Mouse (Mus musculus) liver, embryonic 15.5 days (tissue): ENCODE data around the gene Wdr90. TPM values are rescaled to one million over a fixed set of nuclear protein-coding genes. Genes with fewer than 3 reads are reported as not detected.

Source experiments
- ATAC-seq: fragments of 200-750 bp; cut with Nextera tagmentation; 2 replicates; pipeline ENCODE4 v1.8.0; 2017; ENCODE audit warnings: moderate number of reproducible peaks, mild to moderate bottlenecking, moderate library complexity; ENCODE audit not compliant: insufficient read depth
- H3K27ac ChIP-seq: fragments of 300-500 bp; sonication (generic); replicated peaks from 2 replicates; pipeline ENCODE4 v1.5.1; 2015; ENCODE audit warnings: mild to moderate bottlenecking, inconsistent platforms
- H3K27me3 ChIP-seq: fragments of 300-500 bp; sonication (generic); 2 replicates; pipeline ENCODE4 v1.6.1; 2015; ENCODE audit warnings: mild to moderate bottlenecking, inconsistent platforms
- H3K36me3 ChIP-seq: fragments of 300-500 bp; sonication (generic); replicated peaks from 2 replicates; pipeline ENCODE4 v1.6.1; 2015; ENCODE audit warnings: moderate library complexity, mild to moderate bottlenecking, inconsistent platforms
- H3K4me1 ChIP-seq: fragments of 300-500 bp; sonication (generic); replicated peaks from 2 replicates; pipeline ENCODE4 v1.6.1; 2015; ENCODE audit warnings: inconsistent platforms
- H3K4me2 ChIP-seq: fragments of 300-500 bp; sonication (generic); 2 replicates; pipeline ENCODE4 v1.6.1; 2015; ENCODE audit warnings: moderate library complexity, mild to moderate bottlenecking, inconsistent platforms
- H3K4me3 ChIP-seq: fragments of 300-500 bp; sonication (generic); replicated peaks from 2 replicates; pipeline ENCODE4 v1.5.1; 2015; ENCODE audit warnings: mild to moderate bottlenecking, inconsistent platforms
- H3K9ac ChIP-seq: fragments of 300-500 bp; sonication (generic); 2 replicates; pipeline ENCODE4 v1.6.1; 2015; ENCODE audit warnings: moderate library complexity, mild to moderate bottlenecking, inconsistent platforms
- H3K9me3 ChIP-seq: fragments of 300-500 bp; sonication (generic); replicated peaks from 2 replicates; pipeline ENCODE4 v1.6.1; 2016; ENCODE audit warnings: inconsistent platforms
- WGBS: fragments of 180-500 bp; shearing (Covaris S2); methylation state at CpG from one replicate; pipeline ENCODE4 v1.1.7; 2015; ENCODE audit warnings: mixed read lengths; ENCODE audit not compliant: insufficient replicate concordance; 5-methylcytosine and 5-hydroxymethylcytosine counted together
- polyA plus RNA-seq: library from polyadenylated mRNA; unstranded; fragments of >200 nt; fragmentation: Nextera tagmentation; extraction: Ambion mirVana; gene quantifications from 2 replicates; pipeline ENCODE4 v1.2.1, GENCODE M21; 2015

Wdr90 gene
- 8.1 and 9.3 TPM in 2 replicates for polyA plus RNA-seq

GRCm38 (mm10) chr17:25860832-25861703 lies at the start of gene Wdr90:
Gene Wdr90 (minus strand): TSS chr17:25861501.
- whole genome bisulfite sequencing: 4% methylated on average over 65 of the region's 65 CpGs
- peak within 1 kb of the TSS; percentile 80 for H3K4me3 ChIP-seq
- H3K9ac ChIP-seq: peak within 1 kb of the TSS; percentile 75
- H3K4me1 ChIP-seq: peaks cover 39% of the 10 kb centered on the region
- no peaks in the 10 kb centered on the region for H3K9me3 ChIP-seq
- peak; percentile 85 for ATAC-seq
- no peaks in the 10 kb centered on the region for H3K27me3 ChIP-seq
- peak within 1 kb of the TSS; percentile 68 for H3K27ac ChIP-seq
- H3K4me2 ChIP-seq: peak within 1 kb of the TSS; percentile 98
- peaks cover 20% of the 10 kb centered on the region for H3K36me3 ChIP-seq

DNA sequence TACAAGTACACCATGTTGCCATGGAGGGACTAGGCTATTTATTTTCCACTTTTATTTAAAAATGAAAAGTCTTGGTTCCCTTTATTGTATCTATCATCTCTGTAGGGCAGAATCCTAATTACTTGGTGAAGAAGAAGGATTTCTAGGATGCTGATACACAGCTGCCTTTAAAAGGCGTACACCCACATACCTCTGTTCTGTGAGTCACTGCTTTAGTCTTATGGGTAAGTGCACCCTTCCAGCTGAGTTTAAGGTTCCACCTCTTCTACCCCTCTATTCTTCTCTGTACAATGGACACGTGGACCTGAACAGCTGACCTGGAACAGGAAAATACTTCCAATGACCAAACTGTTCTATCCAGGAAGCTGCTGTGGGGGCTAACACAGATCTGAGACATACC lies 46.3 kb upstream of the Wdr90 start:
- WGBS: 68% methylated on average over 2 of the region's 2 CpGs
- peaks cover 12% of the 10 kb centered on the region for H3K4me1 ChIP-seq
- no peaks in the 10 kb centered on the region for H3K36me3 ChIP-seq
- no peak for ATAC-seq
- H3K4me2 ChIP-seq: no peak overlapping the region
- H3K27me3 ChIP-seq: no peaks in the 10 kb centered on the region
- no peaks in the 10 kb centered on the region for H3K9me3 ChIP-seq
- no peak overlapping the region for H3K4me3 ChIP-seq
- no peak overlapping the region for H3K9ac ChIP-seq
- no peak overlapping the region for H3K27ac ChIP-seq

DNA sequence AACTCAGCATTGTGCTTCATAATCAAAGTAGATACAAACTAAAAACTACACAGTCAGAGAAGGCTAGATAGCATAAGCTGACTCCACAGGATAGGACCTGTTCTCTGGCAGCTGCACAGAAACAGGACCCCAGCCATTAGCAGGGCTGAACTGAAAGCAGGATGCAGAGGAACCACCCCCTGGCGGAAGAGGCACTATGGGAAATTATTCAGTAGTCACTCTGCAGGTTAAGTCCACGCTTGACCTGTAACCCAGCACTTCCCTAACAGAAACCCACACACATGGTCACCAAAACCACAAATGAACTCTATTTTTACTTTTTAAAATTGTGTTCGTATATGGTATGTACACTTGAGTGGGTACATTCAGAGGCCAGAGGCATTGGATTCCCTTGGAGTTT lies 41.8 kb upstream of the Wdr90 start:
- Histone ChIP-seq H3K27me3 (no peaks in the 10 kb centered on the region), H3K9ac (no peak overlapping the region), H3K36me3 (peaks cover 4% of the 10 kb centered on the region), H3K27ac (no peak overlapping the region), H3K4me1 (no peaks in the 10 kb centered on the region), H3K4me2 (no peak overlapping the region), H3K4me3 (no peak overlapping the region), H3K9me3 (no peaks in the 10 kb centered on the region)
- no peak for ATAC-seq
- 39% methylated on average over 3 of the region's 3 CpGs for WGBS

DNA sequence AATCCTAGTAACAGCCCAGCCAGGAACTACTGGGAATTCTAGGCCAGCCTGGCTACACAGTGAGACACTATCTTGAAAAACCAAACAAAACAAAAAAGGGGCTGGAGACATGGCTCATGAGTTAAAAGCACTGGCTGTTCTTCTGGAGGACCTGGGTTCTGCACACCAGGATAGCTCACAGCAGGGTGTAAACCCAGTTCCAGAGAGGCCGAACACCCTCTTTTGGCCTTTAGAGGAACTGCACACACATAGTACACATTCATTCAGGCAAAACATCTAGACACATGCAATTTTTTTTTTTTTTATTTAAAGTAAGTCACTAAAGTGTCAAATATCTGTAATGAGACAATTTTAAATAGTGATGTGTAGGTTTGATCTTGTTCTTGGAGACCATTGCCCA lies 38.9 kb upstream of the Wdr90 start:
- Histone ChIP-seq H3K36me3 (peaks cover 4% of the 10 kb centered on the region), H3K9me3 (no peaks in the 10 kb centered on the region), H3K4me3 (no peak overlapping the region), H3K27me3 (no peaks in the 10 kb centered on the region), H3K27ac (no peak overlapping the region), H3K4me1 (peaks cover 5% of the 10 kb centered on the region; the same call in 1 of the 2 replicates), H3K9ac (no peak overlapping the region), H3K4me2 (no peak overlapping the region)
- WGBS: 81% methylated on average over 1 of the region's 1 CpGs
- no peak for ATAC-seq

- Histone ChIP-seq H3K27me3 (no peaks in the 10 kb centered on the region), H3K4me2 (no peak overlapping the region), H3K9me3 (no peaks in the 10 kb centered on the region), H3K36me3 (peaks cover 4% of the 10 kb centered on the region), H3K4me3 (no peak overlapping the region), H3K9ac (no peak overlapping the region), H3K27ac (no peak overlapping the region), H3K4me1 (peaks cover 5% of the 10 kb centered on the region; the same call in 1 of the 2 replicates)
- no peak for ATAC-seq
- WGBS: 75% methylated on average over 12 of the region's 12 CpGs
Observed at GRCm38 (mm10) chr17:25895891-25896290, 34.6 kb upstream of the Wdr90 start.

- no peak for ATAC-seq
- Histone ChIP-seq H3K9me3 (no peaks in the 10 kb centered on the region), H3K9ac (no peak overlapping the region), H3K4me3 (no peak overlapping the region), H3K4me1 (peaks cover 5% of the 10 kb centered on the region; the same call in 1 of the 2 replicates), H3K36me3 (no peaks in the 10 kb centered on the region), H3K4me2 (no peak overlapping the region), H3K27ac (no peak overlapping the region), H3K27me3 (no peaks in the 10 kb centered on the region)
- 46% methylated on average over 2 of the region's 2 CpGs for WGBS
Observed at GRCm38 (mm10) chr17:25895415-25895814, 34.1 kb upstream of the Wdr90 start.

- no peak overlapping the region for H3K9ac ChIP-seq
- no peaks in the 10 kb centered on the region for H3K36me3 ChIP-seq
- no peak overlapping the region for H3K4me2 ChIP-seq
- H3K27ac ChIP-seq: no peak overlapping the region
- H3K4me3 ChIP-seq: no peak overlapping the region
- ATAC-seq: no peak
- no peaks in the 10 kb centered on the region for H3K27me3 ChIP-seq
- peaks cover 5% of the 10 kb centered on the region; the same call in 1 of the 2 replicates for H3K4me1 ChIP-seq
- 21% methylated on average over 2 of the region's 2 CpGs for WGBS
- H3K9me3 ChIP-seq: no peaks in the 10 kb centered on the region
Observed at GRCm38 (mm10) chr17:25893975-25894617, 32.8 kb upstream of the Wdr90 start.

- Histone ChIP-seq H3K4me3 (no peak overlapping the region), H3K9ac (no peak overlapping the region), H3K27me3 (no peaks in the 10 kb centered on the region), H3K36me3 (peaks cover 19% of the 10 kb centered on the region; the same call in 1 of the 2 replicates), H3K4me1 (peaks cover 15% of the 10 kb centered on the region), H3K4me2 (no peak overlapping the region), H3K27ac (no peak overlapping the region), H3K9me3 (no peaks in the 10 kb centered on the region)
- 68% methylated on average over 3 of the region's 3 CpGs for WGBS
- no peak for ATAC-seq
Observed at GRCm38 (mm10) chr17:25888837-25889236, 27.5 kb upstream of the Wdr90 start.

DNA sequence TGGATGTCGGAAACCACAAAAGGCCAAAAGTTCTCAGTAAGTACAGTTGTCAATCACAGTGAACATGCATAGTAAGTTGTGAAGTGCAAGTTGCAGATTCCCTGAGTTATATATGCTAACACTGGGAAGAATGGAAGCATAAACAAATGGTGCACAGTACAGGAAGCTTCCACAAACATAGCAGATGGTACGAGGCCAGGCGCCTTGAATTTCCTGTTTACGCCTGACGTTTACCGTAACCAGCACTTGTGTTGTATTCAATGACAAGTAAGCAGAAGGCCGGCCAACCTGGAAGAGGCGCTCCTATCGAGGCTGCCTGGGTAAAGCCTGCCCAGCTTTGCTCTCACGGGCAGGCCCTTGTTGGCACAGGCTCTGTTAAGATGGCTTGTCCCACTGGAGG lies 26.2 kb upstream of the Wdr90 start:
- Histone ChIP-seq H3K4me2 (no peak overlapping the region), H3K9ac (no peak overlapping the region), H3K9me3 (no peaks in the 10 kb centered on the region), H3K36me3 (peaks cover 28% of the 10 kb centered on the region; the same call in 1 of the 2 replicates), H3K27me3 (no peaks in the 10 kb centered on the region), H3K27ac (no peak overlapping the region), H3K4me3 (no peak overlapping the region), H3K4me1 (peaks cover 22% of the 10 kb centered on the region)
- no peak for ATAC-seq
- WGBS: 71% methylated on average over 10 of the region's 10 CpGs

DNA sequence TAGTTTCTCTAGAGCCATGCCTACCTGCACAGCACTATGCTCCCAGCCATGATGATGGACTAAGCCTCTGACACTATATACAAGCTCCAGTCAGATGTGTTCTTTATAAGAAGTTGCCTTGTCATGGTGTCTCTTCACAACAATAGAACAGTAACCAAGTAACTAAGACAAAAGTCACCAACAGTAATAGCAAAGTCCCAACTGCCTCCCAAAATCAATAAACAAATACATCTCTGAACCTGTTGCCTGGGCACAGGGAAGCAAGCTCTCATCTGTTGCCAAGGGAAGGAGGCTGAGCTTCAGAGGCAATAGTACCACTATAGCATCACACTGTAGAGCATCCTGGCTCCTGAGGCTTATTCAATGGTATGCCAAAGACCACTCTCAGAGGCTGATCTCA lies 25.5 kb upstream of the Wdr90 start:
- H3K9me3 ChIP-seq: no peaks in the 10 kb centered on the region
- H3K4me3 ChIP-seq: no peak overlapping the region
- no peak overlapping the region for H3K9ac ChIP-seq
- no peaks in the 10 kb centered on the region for H3K27me3 ChIP-seq
- H3K4me1 ChIP-seq: peaks cover 28% of the 10 kb centered on the region
- no peak for ATAC-seq
- H3K4me2 ChIP-seq: no peak overlapping the region
- peaks cover 28% of the 10 kb centered on the region; the same call in 1 of the 2 replicates for H3K36me3 ChIP-seq
- H3K27ac ChIP-seq: no peak overlapping the region

DNA sequence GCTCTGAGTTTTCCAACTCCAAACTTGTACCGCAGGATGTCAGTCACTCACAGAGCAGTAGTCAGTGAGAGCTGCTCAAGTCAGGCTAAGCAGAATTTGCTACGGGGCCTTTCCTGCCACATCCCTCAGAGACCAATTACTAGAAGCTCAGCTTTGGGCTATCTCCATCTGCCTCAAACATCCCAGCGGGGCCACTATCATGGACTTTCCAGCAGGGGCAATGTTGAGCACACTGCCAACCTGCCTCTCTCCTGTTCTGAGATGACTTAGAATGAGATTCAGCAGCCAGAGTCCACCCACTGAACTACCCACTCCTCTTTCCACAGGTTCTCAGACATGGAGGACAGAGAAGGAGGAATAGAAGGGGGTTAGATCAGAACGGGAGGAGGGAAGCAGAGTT lies 24.3 kb upstream of the Wdr90 start:
- no peak overlapping the region for H3K27ac ChIP-seq
- H3K4me2 ChIP-seq: no peak overlapping the region
- H3K27me3 ChIP-seq: no peaks in the 10 kb centered on the region
- H3K36me3 ChIP-seq: peaks cover 28% of the 10 kb centered on the region; the same call in 1 of the 2 replicates
- H3K9ac ChIP-seq: no peak overlapping the region
- no peaks in the 10 kb centered on the region for H3K9me3 ChIP-seq
- H3K4me1 ChIP-seq: peaks cover 40% of the 10 kb centered on the region
- ATAC-seq: no peak
- 51% methylated on average over 4 of the region's 4 CpGs for WGBS
- H3K4me3 ChIP-seq: no peak overlapping the region
